Mouse (Mus musculus): Measurements from ENCODE around the gene Igf1r. TPM values are rescaled to one million over a fixed set of nuclear protein-coding genes. Genes with fewer than 3 reads are reported as not detected.

Igf1r gene
- polyA plus RNA-seq, 1 experiment from 2014 or later, result 34.7 TPM

GRCm38 (mm10) chr7:67943805-67944204 is 8.8 kb upstream of the Igf1r start:
- Histone ChIP-seq H3K4me3 (no peak overlapping the region), H3K9me3 (no peaks in the 10 kb centered on the region), H3K27me3 (replicated peaks) (no peaks in the 10 kb centered on the region), H3K9ac (no peak overlapping the region), H3K4me2 (replicated peaks) (no peak overlapping the region), H3K4me1 (no peaks in the 10 kb centered on the region), H3K27ac (no peak overlapping the region), H3K36me3 (no peaks in the 10 kb centered on the region)
- ATAC-seq (ENCODE audit: low FRiP score, low read depth), result no peak
- 91% methylated on average over 9 of the region's 9 CpGs for WGBS

- H3K4me2 ChIP-seq (replicated peaks), result no peak overlapping the region
- H3K4me1 ChIP-seq, result no peaks in the 10 kb centered on the region
- H3K27ac ChIP-seq, result no peak overlapping the region
- no peak overlapping the region for H3K4me3 ChIP-seq
- ATAC-seq (ENCODE audit: low FRiP score, low read depth), result no peak
- H3K36me3 ChIP-seq, result no peaks in the 10 kb centered on the region
- H3K9me3 ChIP-seq, result no peaks in the 10 kb centered on the region
- 76% methylated on average over 1 of the region's 1 CpGs for WGBS
- no peak overlapping the region for H3K9ac ChIP-seq
- H3K27me3 ChIP-seq (replicated peaks), result no peaks in the 10 kb centered on the region
Measured at GRCm38 (mm10) chr7:67946901-67947300, 5.7 kb upstream of the Igf1r start.

GRCm38 (mm10) chr7:67950346-67950814 is 2.2 kb upstream of the Igf1r start:
- H3K4me2 ChIP-seq (replicated peaks), result peak overlapping the region; percentile 99
- peaks cover 16% of the 10 kb centered on the region for H3K4me1 ChIP-seq
- peak overlapping the region; percentile 99 for H3K27ac ChIP-seq
- no peaks in the 10 kb centered on the region for H3K27me3 ChIP-seq (replicated peaks)
- H3K4me3 ChIP-seq, result peak overlapping the region; percentile 95
- ATAC-seq (ENCODE audit: low FRiP score, low read depth), result no peak; the same call in 1 of the 2 replicates
- no peaks in the 10 kb centered on the region for H3K36me3 ChIP-seq
- no peaks in the 10 kb centered on the region for H3K9me3 ChIP-seq
- 1% methylated on average over 24 of the region's 24 CpGs for WGBS
- peak overlapping the region; percentile 98 for H3K9ac ChIP-seq

- Histone ChIP-seq H3K9me3 (no peaks in the 10 kb centered on the region), H3K4me1 (peaks cover 21% of the 10 kb centered on the region), H3K4me3 (peak overlapping the region; percentile 95), H3K27ac (peak overlapping the region; percentile 99), H3K27me3 (replicated peaks) (no peaks in the 10 kb centered on the region), H3K4me2 (replicated peaks) (peak overlapping the region; percentile 99), H3K36me3 (no peaks in the 10 kb centered on the region), H3K9ac (peak overlapping the region; percentile 98)
- peak; percentile 84 for ATAC-seq (ENCODE audit: low FRiP score, low read depth)
- under 1% methylated on average over 71 of the region's 71 CpGs for WGBS
Measured at GRCm38 (mm10) chr7:67950815-67951531, 1.7 kb upstream of the Igf1r start.

GRCm38 (mm10) chr7:67951532-67952035 is 1.0 kb upstream of the Igf1r start:
- under 1% methylated on average over 53 of the region's 73 CpGs for WGBS
- H3K4me1 ChIP-seq, result peaks cover 24% of the 10 kb centered on the region
- peak overlapping the region; percentile 95 for H3K4me3 ChIP-seq
- no peaks in the 10 kb centered on the region for H3K9me3 ChIP-seq
- peak overlapping the region; percentile 99 for H3K27ac ChIP-seq
- peak overlapping the region; percentile 99 for H3K4me2 ChIP-seq (replicated peaks)
- ATAC-seq (ENCODE audit: low FRiP score, low read depth), result peak; percentile 76
- H3K36me3 ChIP-seq, result no peaks in the 10 kb centered on the region
- H3K27me3 ChIP-seq (replicated peaks), result no peaks in the 10 kb centered on the region
- H3K9ac ChIP-seq, result peak overlapping the region; percentile 98

- Histone ChIP-seq H3K4me1 (peaks cover 25% of the 10 kb centered on the region), H3K4me3 (peak overlapping the region; percentile 95), H3K9ac (peak overlapping the region; percentile 98), H3K36me3 (no peaks in the 10 kb centered on the region), H3K27ac (peak overlapping the region; percentile 99), H3K27me3 (replicated peaks) (no peaks in the 10 kb centered on the region), H3K9me3 (no peaks in the 10 kb centered on the region), H3K4me2 (replicated peaks) (peak overlapping the region; percentile 99)
- under 1% methylated on average over 89 of the region's 91 CpGs for WGBS
- peak; percentile 16 for ATAC-seq (ENCODE audit: low FRiP score, low read depth)
Measured at GRCm38 (mm10) chr7:67952036-67952681, 468 bp upstream of the Igf1r start.

GRCm38 (mm10) chr7:67953764-67954242 is 1.2 kb downstream of the Igf1r start:
- peak overlapping the region; percentile 99 for H3K4me2 ChIP-seq (replicated peaks)
- H3K4me3 ChIP-seq, result peak overlapping the region; percentile 95
- peaks cover 32% of the 10 kb centered on the region for H3K4me1 ChIP-seq
- ATAC-seq (ENCODE audit: low FRiP score, low read depth), result no peak
- H3K27ac ChIP-seq, result no peak overlapping the region
- no peaks in the 10 kb centered on the region for H3K27me3 ChIP-seq (replicated peaks)
- H3K36me3 ChIP-seq, result no peaks in the 10 kb centered on the region
- H3K9ac ChIP-seq, result peak overlapping the region; percentile 98
- no peaks in the 10 kb centered on the region for H3K9me3 ChIP-seq
- WGBS, result under 1% methylated on average over 22 of the region's 23 CpGs

GRCm38 (mm10) chr7:67954591-67955185 is 2.1 kb downstream of the Igf1r start:
- Histone ChIP-seq H3K4me1 (peaks cover 32% of the 10 kb centered on the region), H3K27me3 (replicated peaks) (no peaks in the 10 kb centered on the region)
- 4% methylated on average over 10 of the region's 10 CpGs for WGBS

GRCm38 (mm10) chr7:67955276-67955675 is 2.6 kb downstream of the Igf1r start:
- H3K27ac ChIP-seq, result no peak overlapping the region
- no peak for ATAC-seq (ENCODE audit: low FRiP score, low read depth)
- 21% methylated on average over 5 of the region's 5 CpGs for WGBS
- peak overlapping the region; percentile 99 for H3K4me2 ChIP-seq (replicated peaks)
- H3K9me3 ChIP-seq, result no peaks in the 10 kb centered on the region
- peak overlapping the region; percentile 98; the same call in 1 of the 2 replicates for H3K9ac ChIP-seq
- peak overlapping the region; percentile 95 for H3K4me3 ChIP-seq
- no peaks in the 10 kb centered on the region for H3K27me3 ChIP-seq (replicated peaks)
- peaks cover 38% of the 10 kb centered on the region for H3K4me1 ChIP-seq
- no peaks in the 10 kb centered on the region for H3K36me3 ChIP-seq

More at GRCm38 (mm10) chr7:67954591-67955185, 2.1 kb downstream of the Igf1r start:
- no peak for ATAC-seq (ENCODE audit: low FRiP score, low read depth)
- H3K9me3 ChIP-seq, result no peaks in the 10 kb centered on the region
- peak overlapping the region; percentile 95 for H3K4me3 ChIP-seq
- H3K4me2 ChIP-seq (replicated peaks), result peak overlapping the region; percentile 99
- peak overlapping the region; percentile 98 for H3K9ac ChIP-seq
- no peak overlapping the region for H3K27ac ChIP-seq
- H3K36me3 ChIP-seq, result no peaks in the 10 kb centered on the region

GRCm38 (mm10) chr7:67957376-67957775 is 4.7 kb downstream of the Igf1r start:
- H3K27me3 ChIP-seq (replicated peaks), result no peaks in the 10 kb centered on the region
- no peaks in the 10 kb centered on the region for H3K9me3 ChIP-seq
- 71% methylated on average over 6 of the region's 6 CpGs for WGBS
- 0 out of 2 replicates have a peak overlapping the region, but pooled peaks have one; percentile 4 for H3K4me2 ChIP-seq (replicated peaks)
- no peak for ATAC-seq (ENCODE audit: low FRiP score, low read depth)
- H3K9ac ChIP-seq, result no peak overlapping the region
- no peak overlapping the region for H3K4me3 ChIP-seq
- peaks cover 46% of the 10 kb centered on the region for H3K4me1 ChIP-seq
- no peak overlapping the region for H3K27ac ChIP-seq
- H3K36me3 ChIP-seq, result no peaks in the 10 kb centered on the region

- WGBS, result 81% methylated on average over 18 of the region's 18 CpGs
- no peak overlapping the region for H3K4me2 ChIP-seq (replicated peaks)
- peaks cover 46% of the 10 kb centered on the region for H3K4me1 ChIP-seq
- no peak for ATAC-seq (ENCODE audit: low FRiP score, low read depth)
- no peaks in the 10 kb centered on the region for H3K36me3 ChIP-seq
- no peaks in the 10 kb centered on the region for H3K27me3 ChIP-seq (replicated peaks)
- no peak overlapping the region for H3K4me3 ChIP-seq
- H3K9ac ChIP-seq, result no peak overlapping the region
- no peak overlapping the region for H3K27ac ChIP-seq
- H3K9me3 ChIP-seq, result no peaks in the 10 kb centered on the region
Measured at GRCm38 (mm10) chr7:67958045-67958444, 5.4 kb downstream of the Igf1r start.

- ATAC-seq (ENCODE audit: low FRiP score, low read depth), result 0 out of 2 replicates have a peak, but pooled peaks have one; percentile 48
- 35% methylated on average over 9 of the region's 9 CpGs for WGBS
Measured at GRCm38 (mm10) chr7:67960701-67961100, 8.1 kb downstream of the Igf1r start.

More at GRCm38 (mm10) chr7:67960701-67961100, 8.1 kb downstream of the Igf1r start:
- no peak overlapping the region for H3K4me3 ChIP-seq
- H3K27me3 ChIP-seq (replicated peaks), result no peaks in the 10 kb centered on the region
- H3K4me1 ChIP-seq, result peaks cover 31% of the 10 kb centered on the region
- H3K27ac ChIP-seq, result no peak overlapping the region
- no peak overlapping the region for H3K9ac ChIP-seq
- H3K9me3 ChIP-seq, result no peaks in the 10 kb centered on the region
- H3K4me2 ChIP-seq (replicated peaks), result no peak overlapping the region
- H3K36me3 ChIP-seq, result no peaks in the 10 kb centered on the region
